Mouse (Mus musculus) MEL (cell line): Measurements from ENCODE around the gene Ptpn11. TPM values are rescaled to one million over a fixed set of nuclear protein-coding genes. Genes with fewer than 3 reads are reported as not detected.

Experiments used
- DNase-seq: peaks from one replicate; pipeline ENCODE4 v3.0.0; 2011; ENCODE audit warnings: low read depth, low spot score
- H3K27ac ChIP-seq: 2 replicates; pipeline ENCODE4 v1.5.1; 2012; ENCODE audit warnings: low read depth, mild to moderate bottlenecking, control low read depth, low read length, moderate library complexity; ENCODE audit not compliant: control insufficient read depth
- H3K27me3 ChIP-seq, 2 experiments: fragments of 150-350 bp in 1 of 2; sonication (generic) in 1 of 2; 2 replicates each; pipeline ENCODE4 v1.6.1; 2012; ENCODE audit warnings: low read length in 2 of 2, mild to moderate bottlenecking in 2 of 2, improper control_type of control experiment in 1 of 2, moderate library complexity in 1 of 2; ENCODE audit not compliant: insufficient read depth in 2 of 2, control insufficient read depth in 1 of 2
- H3K36me3 ChIP-seq, 2 experiments: 2 replicates each; pipeline ENCODE4 v1.6.1; 2012 to 2014; ENCODE audit warnings: low read length in 2 of 2, improper control_type of control experiment in 1 of 2, inconsistent platforms in 1 of 2, mild to moderate bottlenecking in 1 of 2; ENCODE audit not compliant: insufficient read depth in 2 of 2, control insufficient read depth in 1 of 2
- H3K4me1 ChIP-seq, 2 experiments: fragments of 150-350 bp in 1 of 2; sonication (generic) in 1 of 2; 2 replicates each; pipeline ENCODE4 v1.6.1; 2012; ENCODE audit warnings: low read length in 2 of 2, improper control_type of control experiment in 1 of 2, mild to moderate bottlenecking in 1 of 2; ENCODE audit not compliant: insufficient read depth in 2 of 2, control insufficient read depth in 1 of 2
- H3K4me3 ChIP-seq, 2 experiments: fragments of 150-350 bp in 1 of 2; sonication (generic) in 1 of 2; 2 replicates each; pipeline ENCODE4 v1.5.1; 2012; ENCODE audit warnings: low read depth in 2 of 2, low read length in 2 of 2, mild to moderate bottlenecking in 2 of 2, moderate library complexity in 2 of 2, control low read depth in 1 of 2, improper control_type of control experiment in 1 of 2; ENCODE audit not compliant: control insufficient read depth in 1 of 2, insufficient read depth in 1 of 2
- H3K79me2 ChIP-seq: 2 replicates; pipeline ENCODE4 v1.6.1; 2012; ENCODE audit warnings: mild to moderate bottlenecking, low read length, moderate library complexity; ENCODE audit not compliant: control insufficient read depth, poor library complexity, insufficient read depth
- H3K9ac ChIP-seq: 2 replicates; pipeline ENCODE4 v1.6.1; 2012; ENCODE audit warnings: low read depth, mild to moderate bottlenecking, control low read depth, low read length, moderate library complexity; ENCODE audit not compliant: control insufficient read depth, poor library complexity, severe bottlenecking
- H3K9me3 ChIP-seq: fragments of 150-350 bp; sonication (generic); replicated peaks from 2 replicates; pipeline ENCODE4 v1.6.1; 2012; ENCODE audit warnings: mild to moderate bottlenecking, low read length, improper control_type of control experiment, moderate library complexity; ENCODE audit not compliant: insufficient read depth
- BHLHE40 ChIP-seq: IDR thresholded peaks from 2 replicates; pipeline ENCODE4 v1.6.1; 2012; ENCODE audit warnings: low read depth, mild to moderate bottlenecking, inconsistent platforms, low read length, improper control_type of control experiment, borderline replicate concordance
- CTCF ChIP-seq, 3 experiments: IDR thresholded peaks in 2 of 3; conservative IDR thresholded peaks in 1 of 3; 2 replicates each; pipeline ENCODE4 v1.5.1; 2011 to 2012; ENCODE audit warnings: low read length in 3 of 3, low read depth in 2 of 3, mild to moderate bottlenecking in 2 of 3, improper control_type of control experiment in 1 of 3, inconsistent platforms in 1 of 3, mixed read lengths in 1 of 3, moderate library complexity in 1 of 3; ENCODE audit not compliant: control insufficient read depth in 1 of 3, insufficient read depth in 1 of 3, poor library complexity in 1 of 3, severe bottlenecking in 1 of 3
- ELF1 ChIP-seq: IDR thresholded peaks from 2 replicates; pipeline ENCODE4 v1.6.1; 2014; ENCODE audit warnings: low read depth, mild to moderate bottlenecking, inconsistent platforms, low read length, improper control_type of control experiment, moderate library complexity
- ETS1 ChIP-seq: IDR thresholded peaks from 2 replicates; pipeline ENCODE4 v1.6.1; 2012; ENCODE audit warnings: low read depth, mild to moderate bottlenecking, inconsistent platforms, low read length, improper control_type of control experiment, moderate library complexity
- JUND ChIP-seq: IDR thresholded peaks from 2 replicates; pipeline ENCODE4 v1.6.1; 2011; ENCODE audit warnings: low read depth, mild to moderate bottlenecking, improper control_type of control experiment, low read length
- MEF2A ChIP-seq: IDR thresholded peaks from 2 replicates; pipeline ENCODE4 v1.6.1; 2014; ENCODE audit warnings: low read depth, mild to moderate bottlenecking, inconsistent platforms, low read length, improper control_type of control experiment; ENCODE audit not compliant: poor library complexity, insufficient replicate concordance, severe bottlenecking; ENCODE audit errors: extremely low read depth
- MXI1 ChIP-seq: IDR thresholded peaks from 2 replicates; pipeline ENCODE4 v1.6.1; 2011; ENCODE audit warnings: mild to moderate bottlenecking, low read depth, low read length, improper control_type of control experiment
- NELFE ChIP-seq: IDR thresholded peaks from 2 replicates; pipeline ENCODE4 v1.6.1; 2011; ENCODE audit warnings: low read depth, low read length, improper control_type of control experiment
- NRF1 ChIP-seq: IDR thresholded peaks from 2 replicates; pipeline ENCODE4 v1.6.1; 2014; ENCODE audit warnings: low read depth, mild to moderate bottlenecking, inconsistent platforms, low read length, improper control_type of control experiment, moderate library complexity; ENCODE audit not compliant: poor library complexity, insufficient read depth, severe bottlenecking
- POLR2AphosphoS5 ChIP-seq: IDR thresholded peaks from 2 replicates; pipeline ENCODE4 v1.6.1; 2012; ENCODE audit warnings: low read depth, borderline replicate concordance, mild to moderate bottlenecking, inconsistent platforms, low read length, moderate library complexity, mixed read lengths
- RAD21 ChIP-seq: IDR thresholded peaks from 2 replicates; pipeline ENCODE4 v1.6.1; 2011; ENCODE audit warnings: mild to moderate bottlenecking, low read depth, low read length, improper control_type of control experiment
- SIN3A ChIP-seq: IDR thresholded peaks from 2 replicates; pipeline ENCODE4 v1.6.1; 2012; ENCODE audit warnings: low read length, improper control_type of control experiment, inconsistent platforms
- TCF12 ChIP-seq: IDR thresholded peaks from 2 replicates; pipeline ENCODE4 v1.6.1; 2014; ENCODE audit warnings: low read depth, mild to moderate bottlenecking, inconsistent platforms, low read length, improper control_type of control experiment, moderate library complexity
- UBTF ChIP-seq: IDR thresholded peaks from 2 replicates; pipeline ENCODE4 v1.6.1; 2012; ENCODE audit warnings: low read depth, mild to moderate bottlenecking, inconsistent platforms, low read length, improper control_type of control experiment, moderate library complexity, borderline replicate concordance; ENCODE audit not compliant: insufficient read depth
- USF1 ChIP-seq: IDR thresholded peaks from 2 replicates; pipeline ENCODE4 v1.6.1; 2014; ENCODE audit warnings: low read depth, mild to moderate bottlenecking, inconsistent platforms, low read length, improper control_type of control experiment, moderate library complexity
- ZC3H11A ChIP-seq: IDR thresholded peaks from 2 replicates; pipeline ENCODE4 v1.6.1; 2012; ENCODE audit warnings: low read depth, mild to moderate bottlenecking, inconsistent platforms, low read length, improper control_type of control experiment
- ZKSCAN1 ChIP-seq: IDR thresholded peaks from 2 replicates; pipeline ENCODE4 v1.6.1; 2012; ENCODE audit warnings: low read depth, mild to moderate bottlenecking, inconsistent platforms, low read length, improper control_type of control experiment, moderate library complexity
- ZNF384 ChIP-seq: IDR thresholded peaks from 2 replicates; pipeline ENCODE4 v1.6.1; 2012; ENCODE audit warnings: low read depth, mild to moderate bottlenecking, inconsistent platforms, low read length, improper control_type of control experiment
- polyA plus RNA-seq, 2 experiments: library from polyadenylated mRNA; stranded (reverse) in 1 of 2; unstranded in 1 of 2; fragments of >175 nt in 1 of 2; fragments of >200 nt in 1 of 2; gene quantifications; 2 replicates each; pipeline versions ENCODE4 v1.2.1 to v1.2.4; 2012; ENCODE audit warnings: low replicate concordance in 2 of 2, low read depth in 1 of 2; ENCODE audit not compliant: insufficient read length in 2 of 2, insufficient read depth in 1 of 2, missing spikeins in 1 of 2
- total RNA-seq: library from RNA; depleted of rRNA; stranded (reverse); fragments of 300-350 nt; gene quantifications from 2 replicates; pipeline ENCODE4 v1.2.3, GENCODE M21; 2012

Gene Ptpn11
- total and polyA plus RNA-seq, 3 experiments = 43.6 to 55.0 (median 46.5) TPM

DNA sequence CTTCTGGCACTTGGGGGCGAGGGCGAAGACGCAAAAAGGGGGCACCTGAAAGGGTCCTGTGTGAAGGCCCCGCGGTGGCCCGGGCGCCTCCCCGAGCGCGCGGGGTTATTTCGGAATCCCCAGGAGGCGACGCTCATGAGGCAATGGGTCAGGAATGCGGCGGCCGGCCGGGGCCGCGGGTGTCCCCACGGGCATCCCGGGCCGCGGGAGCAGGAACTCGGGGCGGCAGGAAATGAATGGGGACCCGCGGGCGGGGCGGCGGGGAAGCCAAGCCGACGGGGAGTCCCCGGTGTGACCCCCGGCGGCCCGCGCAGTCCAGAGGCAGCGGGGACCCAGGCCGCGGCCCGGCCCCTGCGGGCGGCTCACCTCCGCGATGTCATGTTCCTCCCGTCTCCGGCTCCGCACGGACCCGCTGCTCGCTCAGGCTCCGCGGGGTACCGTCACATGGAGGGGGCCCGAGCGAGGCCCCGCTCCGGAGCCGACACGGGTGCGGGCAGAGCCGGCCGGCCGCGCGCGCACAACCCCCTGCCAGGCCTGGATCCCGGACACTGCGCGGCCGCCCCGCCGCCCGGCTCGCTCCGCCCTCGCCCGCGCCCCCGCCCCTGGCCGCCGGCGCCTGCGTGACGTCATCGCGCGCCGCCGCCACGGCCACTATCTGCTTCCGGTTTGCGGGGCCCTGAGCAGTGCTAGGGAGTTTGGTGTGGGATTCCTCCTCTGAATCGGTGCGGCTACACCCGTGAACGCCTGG, at the start of gene Ptpn11 (continued):
- TF ChIP-seq RAD21 (no peak), JUND (no peak), MEF2A (peak; percentile 25; the same call in 1 of the 2 replicates)

DNA sequence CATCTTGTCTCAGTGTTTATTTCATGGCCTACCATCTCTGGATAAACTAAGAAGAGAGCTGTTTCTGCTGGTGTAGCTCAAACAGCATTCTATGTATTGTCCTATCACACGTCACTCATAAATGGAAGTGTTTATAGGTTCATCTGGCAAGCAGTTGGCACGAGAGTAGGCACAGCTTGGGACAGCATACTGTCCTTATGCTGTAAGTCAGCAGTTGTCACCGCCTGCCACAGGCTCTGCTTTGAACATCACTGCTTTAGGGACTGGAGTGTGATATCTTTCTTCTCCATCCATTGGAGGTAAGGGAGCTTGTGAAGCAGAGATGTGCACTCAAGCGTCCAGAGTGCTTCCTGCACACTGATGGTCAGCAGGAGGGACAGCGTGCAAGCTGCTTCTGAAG, 48.6 kb upstream of the Ptpn11 start:
- TF ChIP-seq POLR2AphosphoS5 (no peak), USF1 (no peak), CTCF (IDR thresholded peaks at IDR 0.05 in 2 of 3, conservative IDR thresholded peaks at IDR 0.05 in 1 of 3; ENCODE audit: control insufficient read depth in 1 of 3, insufficient read depth in 1 of 3, low read depth in 2 of 3, low read length in 3 of 3, poor library complexity in 1 of 3, severe bottlenecking in 1 of 3) (no peak), ZKSCAN1 (no peak), SIN3A (no peak), TCF12 (no peak), UBTF (no peak), NRF1 (no peak), ELF1 (no peak), BHLHE40 (no peak), MXI1 (no peak), NELFE (no peak), ZC3H11A (no peak), ZNF384 (no peak), ETS1 (no peak)
- Histone ChIP-seq H3K9ac (no peak overlapping the region), H3K36me3 (peaks cover 0 to 65% of the 10 kb centered on the region in 2 experiments; a peak in 2 of 4 replicates), H3K27ac (no peak overlapping the region), H3K79me2 (peaks cover 18% of the 10 kb centered on the region), H3K9me3 (no peaks in the 10 kb centered on the region), H3K4me3 (no peak overlapping the region), H3K4me1 (peaks cover 44 to 59% of the 10 kb centered on the region in 2 experiments), H3K27me3 (no peaks in the 10 kb centered on the region)
- DNase-seq = no peak
